Mouse (Mus musculus): Measurements from ENCODE around the gene Mmadhc. TPM values are rescaled to one million over a fixed set of nuclear protein-coding genes. Genes with fewer than 3 reads are reported as not detected.

The Mmadhc gene
- polyA plus RNA-seq, 1 experiment from 2014 or later, result 138 TPM

Other genes with a start within 250 kb of the Mmadhc start
- 12.9 and 14.1 TPM in 2 replicates for gene Lypd6, start 230.4 kb downstream of the Mmadhc start, polyA plus RNA-seq (2015; fragmentation: Nextera tagmentation; extraction: Ambion mirVana)